Mouse (Mus musculus) adrenal gland, postnatal 36 days (tissue): ENCODE measurements around the gene Olfr328. TPM values are rescaled to one million over a fixed set of nuclear protein-coding genes. Genes with fewer than 3 reads are reported as not detected.
A peak's percentile ranks its signal among the peaks of the same experiment; 100 is the strongest.
"Not testable (repeated sequence)": the region's sequence is repeated elsewhere in the genome, so short reads cannot be mapped to it uniquely, and the experiment has no call there.

ENCODE experiments used
- DNase-seq, 2 experiments: peaks; one replicate each; pipeline ENCODE4 v3.0.0; 2021; ENCODE audit warnings: mixed read lengths in 1 of 2
- long read RNA-seq, 2 experiments: library from polyadenylated mRNA; stranded (forward); transcript quantifications; one replicate each; pipeline ENCODE4 v2.0.0; 2021; ENCODE audit warnings: borderline sequencing depth in 2 of 2
- total RNA-seq, 2 experiments: library from RNA; stranded (reverse); gene quantifications; 2 replicates each; pipeline ENCODE4 v1.2.3; 2021

Olfr328 gene
- total RNA-seq = under 1 TPM; 0.17 to 0.26 TPM
- long read RNA-seq, experiment 1 = 0 reads
- long read RNA-seq, experiment 2 = 0 reads

DNA sequence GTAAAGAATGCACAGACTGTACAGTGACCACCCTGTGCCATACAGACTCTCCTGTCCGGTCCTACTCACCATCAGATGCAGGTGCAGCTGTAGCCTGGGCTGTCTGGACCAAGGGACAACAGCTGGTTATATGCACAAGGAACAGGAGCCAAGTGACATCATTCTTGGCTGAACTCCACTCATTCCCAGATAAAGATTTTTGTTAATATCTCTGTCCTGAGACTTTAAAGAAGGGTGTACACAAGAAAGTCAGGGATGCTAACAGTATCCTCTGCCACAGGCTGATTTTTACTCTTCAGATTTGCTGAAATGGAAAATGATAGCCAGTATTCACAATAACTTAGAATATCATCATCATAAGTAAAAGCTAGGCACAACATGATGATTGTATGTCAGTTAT, at the start of gene Olfr328:
Olfr328 (minus strand) TSS at position 101 of the 400 bp plus-strand sequence.
- DNase-seq = peak in 1 of 2 experiments; percentile 13

DNA sequence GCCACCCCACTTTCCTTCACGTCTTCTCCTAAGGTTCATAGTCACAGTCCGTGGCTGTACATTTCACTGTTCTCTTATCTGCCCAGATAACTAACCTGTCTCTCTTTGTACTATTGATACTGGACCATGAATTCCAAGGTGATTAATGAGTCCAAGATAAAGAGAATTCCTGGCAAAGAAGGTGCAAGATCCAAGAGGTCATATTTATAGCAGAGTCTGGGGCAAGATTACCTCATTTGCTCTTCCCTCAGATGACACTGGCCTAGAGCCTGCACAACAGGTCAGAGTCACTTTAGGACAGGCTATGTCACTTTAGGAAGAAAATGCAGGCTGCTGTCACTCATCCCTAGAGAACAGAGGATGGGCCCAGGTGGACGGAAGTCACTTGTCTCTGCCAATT, 49.8 kb upstream of the Olfr328 start:
- no peak for DNase-seq

DNA sequence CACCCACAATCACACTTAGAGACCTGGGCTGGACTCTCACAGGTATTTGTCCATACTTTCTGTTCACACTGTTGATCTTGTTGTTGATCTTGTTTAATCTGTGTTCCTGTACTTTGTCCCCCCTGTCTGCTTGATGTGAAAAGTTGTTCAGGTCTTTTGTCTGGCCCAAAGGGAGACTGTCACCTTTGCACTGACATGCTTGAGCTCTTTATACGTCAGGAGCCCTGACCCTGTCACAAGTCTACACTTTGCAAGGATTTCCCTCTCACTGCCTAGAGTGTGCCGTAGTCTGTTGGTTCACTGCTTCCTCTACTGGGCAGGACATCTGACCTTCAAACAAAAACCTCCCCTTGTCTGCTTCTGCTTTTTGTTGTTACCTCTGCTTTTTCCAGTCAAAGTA, 49.3 kb upstream of the Olfr328 start:
- no peak for DNase-seq

DNA sequence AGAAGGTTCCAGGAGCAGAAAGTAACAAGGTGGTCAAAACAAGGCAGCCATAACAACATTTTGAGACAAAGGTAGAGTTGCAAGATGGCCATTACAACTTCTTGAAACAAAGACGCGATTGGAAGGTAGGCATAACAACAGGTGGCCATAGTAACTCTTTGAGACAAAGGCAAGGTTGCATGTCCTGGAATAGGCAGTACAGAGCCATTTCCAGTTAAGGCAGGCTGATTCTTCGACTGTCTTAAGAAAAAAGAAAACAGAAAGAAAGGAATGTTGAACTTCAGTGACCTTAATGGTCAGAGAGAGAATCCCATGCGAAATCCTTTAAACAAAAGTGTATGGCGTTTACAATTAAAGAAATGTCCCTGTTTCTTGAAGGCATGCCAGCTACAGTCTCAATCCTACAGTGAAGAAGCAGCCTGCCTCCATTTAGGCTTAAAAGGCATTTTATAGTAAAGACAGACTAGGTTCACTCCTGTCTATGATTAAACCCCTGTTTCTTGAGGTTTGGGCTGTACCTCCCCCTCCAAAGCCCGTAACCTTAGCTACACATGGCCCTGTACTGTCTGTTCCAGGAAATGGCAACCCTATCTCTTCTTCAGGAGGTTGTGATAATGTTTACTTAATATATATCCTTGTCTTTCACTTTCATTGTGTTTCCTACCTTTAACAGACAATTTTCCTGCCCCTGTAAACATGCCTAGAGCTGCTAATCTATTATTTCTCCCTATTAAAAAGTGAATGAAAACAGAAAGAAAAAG, 47.5 kb upstream of the Olfr328 start:
- no peak for DNase-seq

DNA sequence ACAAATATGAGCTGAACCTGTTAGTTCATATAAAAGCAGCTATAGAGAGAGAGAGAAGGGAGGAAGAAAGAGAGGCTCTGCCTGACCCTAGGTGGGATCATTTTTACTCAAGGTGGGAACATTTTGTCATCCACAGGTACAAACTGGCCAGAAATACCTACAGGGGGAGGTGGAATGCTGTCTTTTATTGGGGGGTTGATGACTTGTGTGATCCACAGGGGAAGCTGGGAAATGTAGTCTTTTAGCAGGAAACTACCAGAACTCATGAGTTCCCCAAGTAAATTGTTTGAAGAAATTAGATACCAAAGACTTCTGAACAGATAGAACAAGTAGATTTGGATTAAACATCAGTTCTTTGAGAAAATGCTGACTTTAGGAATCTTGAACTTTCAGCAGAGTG, 46.6 kb upstream of the Olfr328 start:
- no peak for DNase-seq

DNA sequence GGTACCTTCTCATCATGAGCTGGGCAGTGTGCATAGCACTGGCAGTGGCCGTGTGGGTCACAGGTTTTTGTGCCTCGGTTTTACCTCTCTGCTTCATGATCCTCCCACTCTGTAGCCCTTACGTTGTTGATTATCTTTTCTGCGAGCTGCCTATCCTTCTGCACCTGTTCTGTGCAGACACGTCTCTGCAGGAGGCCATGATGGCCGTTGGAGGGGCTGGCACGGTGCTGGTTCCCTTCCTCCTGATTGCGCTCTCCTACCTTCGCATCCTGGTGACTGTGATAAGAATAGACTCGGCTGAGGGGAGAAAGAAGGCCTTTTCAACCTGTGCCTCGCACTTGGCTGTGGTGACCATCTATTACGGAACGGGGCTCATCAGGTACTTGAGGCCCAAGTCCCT, 42.4 kb upstream of the Olfr328 start:
- DNase-seq = no peak

DNA sequence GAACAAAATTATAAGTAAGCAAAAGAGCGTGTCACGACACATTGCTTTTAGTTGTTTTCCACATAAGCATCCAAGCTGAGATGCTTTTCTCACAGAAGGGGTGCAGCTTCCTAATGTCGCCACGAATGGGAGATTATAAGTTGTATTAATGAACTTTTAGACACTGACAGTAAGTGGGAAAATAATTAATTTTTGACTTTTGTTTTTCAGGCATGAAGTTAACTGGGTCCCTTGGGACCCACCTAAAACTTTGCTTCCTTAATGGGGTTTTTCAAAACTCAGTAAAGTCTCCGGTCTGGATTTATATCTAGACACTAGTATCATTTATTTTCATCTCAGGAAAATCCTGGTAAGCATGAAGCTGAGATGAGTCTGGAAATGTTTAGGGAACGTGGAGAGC, 39.4 kb upstream of the Olfr328 start, which contains the start of gene Olfr324:
Olfr324 (plus strand) TSS at position 301 of the 400 bp plus-strand sequence.
- DNase-seq = no peak

DNA sequence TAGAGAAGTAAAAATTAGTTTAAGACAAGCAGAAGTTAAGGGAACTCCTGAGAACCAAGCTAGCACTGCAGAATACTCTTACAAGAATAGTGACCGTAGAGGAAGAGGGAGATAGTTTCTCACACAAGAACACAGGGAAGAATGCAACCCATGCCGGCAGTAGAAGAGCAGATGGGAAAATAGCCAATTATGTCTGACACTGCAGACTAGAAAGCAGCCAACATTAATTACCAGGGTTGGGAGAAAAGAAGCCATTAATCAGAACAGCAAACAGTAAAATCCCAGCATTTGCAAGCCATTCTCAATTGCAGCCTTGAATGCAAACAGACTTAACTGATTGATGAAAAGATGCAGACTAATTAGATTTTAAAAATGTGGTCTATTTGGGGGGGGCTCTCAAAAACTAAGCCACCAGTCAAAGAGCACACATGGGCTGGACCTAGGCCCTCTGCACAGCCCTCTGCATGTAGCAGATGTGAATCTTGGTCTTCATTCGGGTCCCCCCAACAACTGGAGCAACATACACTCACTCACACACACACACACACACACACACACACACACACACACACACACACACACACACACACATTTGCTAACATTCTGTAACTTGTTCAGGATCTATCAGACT, 33.3 kb upstream of the Olfr328 start:
- no peak for DNase-seq

DNA sequence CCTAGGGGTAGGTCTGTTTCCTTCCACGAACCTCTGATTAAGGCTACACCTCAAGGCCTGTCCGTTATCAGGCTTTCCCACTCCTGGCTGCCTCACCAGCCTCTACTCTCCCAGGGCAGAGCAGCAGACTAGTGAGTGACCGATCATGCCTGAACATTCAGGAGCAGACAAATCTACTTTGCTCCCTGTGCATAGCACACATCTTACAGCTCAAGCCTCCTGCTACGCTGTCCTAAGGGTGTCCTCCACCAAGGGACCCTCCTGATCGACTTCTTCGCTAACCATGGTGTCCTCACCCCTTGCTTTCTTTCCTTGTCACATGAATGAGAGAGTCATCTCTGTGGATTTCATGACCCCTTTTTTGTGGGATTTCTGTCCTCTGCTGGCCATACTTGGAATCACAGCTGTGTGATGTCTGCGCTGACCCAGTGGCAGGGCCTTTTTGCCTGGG, 32.5 kb upstream of the Olfr328 start:
- DNase-seq = peak; percentile 36 to 60

DNA sequence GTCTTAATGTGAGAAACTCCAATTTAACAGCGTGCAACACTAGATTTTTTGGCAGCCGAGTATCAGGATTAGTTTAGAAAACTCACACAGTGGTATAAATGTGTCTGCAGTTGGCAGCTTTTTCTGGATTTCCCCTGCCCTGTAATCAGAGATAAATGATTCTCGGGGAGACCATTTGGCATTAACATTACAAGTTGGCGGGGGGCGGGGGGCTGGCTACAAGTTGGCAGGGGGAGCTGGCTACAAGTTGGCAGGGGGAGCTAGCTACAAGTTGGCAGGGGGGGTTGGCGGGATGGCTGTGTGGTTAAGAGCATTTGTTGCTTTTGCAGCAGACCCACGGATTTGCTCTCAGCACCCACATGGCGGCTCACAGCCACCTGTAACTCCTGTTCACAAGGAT, 23.2 kb upstream of the Olfr328 start:
- no peak for DNase-seq

DNA sequence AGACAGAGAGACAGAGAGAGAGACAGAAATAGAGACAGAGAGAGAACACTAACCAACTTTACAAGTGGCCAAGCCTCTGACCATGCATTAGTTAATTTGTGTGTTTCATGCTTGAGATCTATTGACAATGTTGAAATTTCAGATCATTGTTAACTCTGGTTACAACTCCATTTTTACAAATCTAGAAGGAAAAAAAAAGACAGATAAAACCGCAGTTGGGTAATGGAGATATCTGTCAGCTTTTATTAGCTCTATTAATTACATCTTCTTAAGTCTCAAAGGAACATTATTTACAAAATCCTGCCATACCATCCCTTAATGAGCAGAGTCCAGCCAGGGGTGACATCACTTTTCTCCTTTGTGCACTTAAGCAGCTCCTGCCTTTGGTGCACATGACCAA, 22.0 kb upstream of the Olfr328 start, which contains the start of gene Olfr325:
Olfr325 (plus strand) TSS at position 301 of the 400 bp plus-strand sequence.
- DNase-seq = no peak

DNA sequence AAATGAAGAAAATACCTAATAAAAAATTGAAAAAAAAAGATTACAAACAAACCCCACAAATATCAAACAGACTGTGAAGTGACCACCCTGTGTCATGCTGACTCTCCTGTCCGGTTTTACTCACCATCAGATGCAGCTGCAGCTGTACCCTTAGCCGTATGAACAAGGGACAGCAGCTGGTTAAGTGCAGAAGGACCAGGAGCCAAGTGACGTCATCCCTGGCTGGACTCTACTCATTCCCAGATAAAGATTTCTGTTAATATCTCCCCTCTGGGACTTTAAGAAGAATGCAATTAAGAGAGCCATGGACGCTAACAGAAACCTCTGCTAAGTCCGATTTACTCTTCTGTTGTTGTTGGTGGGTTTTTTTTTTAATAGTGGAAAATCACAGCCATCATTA, 15.0 kb upstream of the Olfr328 start, which contains the start of gene Olfr224:
Olfr224 (minus strand) TSS at position 149 of the 400 bp plus-strand sequence.
- DNase-seq = no peak

DNA sequence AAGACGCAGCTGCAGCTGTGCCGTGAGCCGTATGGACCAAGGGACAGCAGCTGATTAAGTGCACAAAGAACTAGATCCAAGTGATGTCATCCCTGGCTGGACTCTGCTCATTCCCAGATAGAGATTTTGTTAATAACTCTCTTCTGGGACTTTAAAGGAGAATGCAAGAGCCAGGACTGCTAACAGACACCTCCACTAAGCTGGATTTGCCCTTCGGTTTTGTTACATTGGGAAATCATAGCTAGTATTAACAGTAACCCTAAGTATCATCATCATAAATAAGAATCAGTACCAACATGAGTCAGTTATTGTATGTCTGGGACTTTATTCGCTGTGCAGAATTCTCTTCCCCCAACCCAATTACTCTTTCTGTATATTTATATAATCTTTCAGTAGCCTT, 9.1 kb downstream of the Olfr328 start, which contains the start of gene Olfr329-ps:
Olfr329-ps (minus strand) TSS at position 101 of the 400 bp plus-strand sequence.
- DNase-seq = no peak

DNA sequence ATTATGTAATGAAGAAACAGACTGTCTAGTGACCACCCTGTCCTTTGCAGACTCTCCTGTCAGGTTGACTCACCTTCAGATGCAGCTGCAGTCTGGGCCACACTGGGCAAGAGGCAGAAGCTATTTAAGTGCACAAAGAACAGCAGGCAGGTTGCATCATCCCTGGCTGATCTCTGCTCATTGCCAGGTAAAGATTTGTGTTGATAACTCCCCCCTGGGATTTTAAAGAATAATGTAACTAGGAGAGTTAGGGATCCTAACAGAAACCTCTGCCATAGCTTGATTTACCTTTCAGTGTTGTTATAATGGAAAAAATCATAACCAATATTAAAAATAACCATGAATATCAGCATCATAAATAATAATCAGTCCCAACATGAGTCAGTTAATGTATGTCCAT, 20.7 kb downstream of the Olfr328 start, which contains the start of gene Olfr330:
Olfr330 (minus strand) TSS at position 101 of the 400 bp plus-strand sequence.
- DNase-seq = not testable (repeated sequence)

DNA sequence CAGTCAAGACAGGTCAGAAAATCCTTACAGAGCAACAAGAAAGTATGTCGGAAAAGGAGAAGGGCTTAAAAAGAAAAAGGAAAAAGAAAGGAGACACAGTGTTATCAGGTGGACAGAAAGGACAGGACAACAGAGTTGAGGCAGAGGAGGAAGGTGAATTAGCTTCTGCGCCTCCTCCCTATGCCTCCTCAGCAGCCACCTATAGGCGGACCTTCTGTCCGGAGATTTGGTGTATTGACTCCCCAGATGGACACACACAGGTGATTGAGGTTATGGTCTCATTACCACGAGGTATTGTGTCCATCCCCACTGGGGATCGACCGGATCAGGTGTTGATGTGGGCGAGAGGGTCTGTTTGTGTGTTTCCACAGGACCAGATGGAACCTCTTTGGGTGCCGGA, 35.7 kb downstream of the Olfr328 start:
- DNase-seq = peak in 1 of 2 experiments; percentile 3

DNA sequence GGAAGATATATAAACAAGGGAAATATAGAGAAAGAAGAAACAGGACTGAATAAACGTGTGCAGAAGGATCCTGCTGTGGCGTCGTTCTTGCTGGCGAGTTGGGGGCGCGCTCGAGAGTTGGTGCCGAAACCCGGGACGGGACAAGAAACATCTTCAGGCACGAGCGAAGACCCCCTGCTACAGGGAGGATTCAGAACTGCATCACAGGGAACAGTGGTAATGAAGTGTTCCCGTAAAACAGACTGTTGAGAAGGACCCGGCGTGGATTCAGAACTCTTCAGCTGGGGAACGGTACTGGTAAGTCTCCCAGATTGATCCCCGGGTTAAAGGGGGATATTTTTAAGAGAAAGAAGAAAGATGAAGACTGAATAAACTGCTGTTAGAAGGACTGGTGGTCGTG, 36.5 kb downstream of the Olfr328 start:
- peak; percentile 40 to 43 for DNase-seq

DNA sequence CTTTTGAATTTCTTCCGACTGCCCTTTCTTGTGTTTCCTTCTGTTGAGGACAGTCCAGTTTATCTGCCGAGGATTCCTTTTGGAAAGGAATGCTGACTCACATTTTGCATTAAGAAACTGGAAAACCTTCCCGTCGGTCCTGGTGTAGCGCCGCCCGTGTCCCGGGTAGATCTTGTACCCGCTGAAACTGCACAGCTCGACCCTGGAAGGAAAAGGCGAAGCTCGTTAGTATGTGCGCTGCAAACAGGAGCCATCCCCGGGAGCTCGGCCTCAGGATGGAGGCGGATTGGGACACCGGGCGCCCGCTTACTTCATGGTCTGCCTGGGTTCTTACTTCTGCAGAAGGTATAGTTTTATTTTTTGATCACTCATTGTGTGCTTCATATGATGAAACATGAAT, 46.4 kb downstream of the Olfr328 start:
- DNase-seq = not testable (repeated sequence)

DNA sequence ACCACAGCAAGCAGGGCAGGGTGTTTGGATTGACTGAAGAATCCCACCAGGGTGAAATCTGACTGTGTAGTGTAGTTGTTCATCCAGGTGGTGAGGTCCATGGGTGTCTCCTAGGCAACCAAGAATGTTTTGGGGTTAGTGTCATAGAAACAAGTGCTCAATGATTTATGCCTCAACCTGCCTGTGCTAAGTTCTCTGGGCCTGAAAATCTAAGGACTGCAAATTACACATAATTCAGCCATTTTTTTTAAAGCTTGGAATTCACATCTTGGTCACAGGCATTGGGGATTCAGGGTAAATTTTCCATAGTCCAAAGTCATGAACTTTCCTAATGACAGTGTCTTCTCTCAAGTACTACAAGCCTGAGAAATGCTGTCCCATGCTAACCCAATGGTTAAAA, 53.0 kb downstream of the Olfr328 start, which contains the start of gene Olfr331:
Olfr331 (minus strand) TSS at position 101 of the 400 bp plus-strand sequence.
- not testable (repeated sequence) for DNase-seq
